Comparison of ENCODE assay signal across 26 mouse cellular contexts in genomic region chr6:6192413-6192812, GRCm38 (mm10). TPM values are rescaled to one million over a fixed set of nuclear protein-coding genes. Genes with fewer than 3 reads are reported as not detected.
A peak's percentile ranks its signal among the peaks of the same experiment; 100 is the strongest.
DNase-seq lines count a peak whose midpoint lies in the region; ATAC-seq lines count a peak whose summit lies in the region.
"Had no signal": no experiment of that assay in that cellular context is flagged by ENCODE, and none has a peak within 500 bp of the region (broad histone marks: within the 10 kb centered on the region; RNA-seq: fewer than 3 reads in every experiment).

No protein-coding gene starts in this region.

- no peak for DNase-seq in hindbrain, embryonic 11.5 days (ENCODE audit: low spot score)
- peak; percentile 20 for DNase-seq in testis, postnatal 14 days (ENCODE audit: low spot score)
- no peak for DNase-seq in testis, postnatal 10 days (ENCODE audit: low spot score)
- no peak for DNase-seq in lung, postnatal 10 days
- DNase-seq in right cerebral cortex, adult 2 months (ENCODE audit: low spot score in 2 of 2): no peak
- DNase-seq: adrenal gland, postnatal 25 days; gastrocnemius, postnatal 14 days; kidney, adult 8-10 months; kidney, postnatal 36 days; liver, postnatal 0 days; thymus, adult 18-20 months; thymus, postnatal 36 days had no signal

- 86% methylated on average over 7 of the region's 7 CpGs for WGBS in hindbrain, embryonic 16.5 days
- 83% methylated on average over 7 of the region's 7 CpGs for WGBS in hindbrain, embryonic 11.5 days
- WGBS in limb, embryonic 12.5 days: 75% methylated on average over 7 of the region's 7 CpGs

- ATAC-seq in hindbrain, embryonic 16.5 days: 0 out of 2 replicates have a peak, but pooled peaks have one; percentile 48
- ATAC-seq in hindbrain, embryonic 11.5 days (ENCODE audit: low FRiP score): no peak
- ATAC-seq in limb, embryonic 12.5 days (ENCODE audit: insufficient number of reproducible peaks, insufficient read depth, low FRiP score, low TSS enrichment, low read depth): no peak
- ATAC-seq: forebrain, embryonic 14.5 days; intestine, embryonic 16.5 days; liver, embryonic 12.5 days; liver, postnatal 0 days had no signal

- no peaks in the 10 kb centered on the region for H3K27me3 ChIP-seq in hindbrain, embryonic 16.5 days (replicated peaks; ENCODE audit: control insufficient read depth, insufficient read depth, low read length)
- H3K27me3 ChIP-seq in hindbrain, embryonic 11.5 days (ENCODE audit: control insufficient read depth, insufficient read depth, low read length): no peaks in the 10 kb centered on the region
- no peaks in the 10 kb centered on the region for H3K27me3 ChIP-seq in limb, embryonic 12.5 days
- H3K27me3 ChIP-seq: embryonic facial prominence, embryonic 15.5 days; heart, embryonic 15.5 days; hindbrain, embryonic 15.5 days; liver, embryonic 12.5 days; neural tube, embryonic 12.5 days; stomach, embryonic 15.5 days had no signal

- H3K9me3 ChIP-seq in hindbrain, embryonic 16.5 days (ENCODE audit: control insufficient read depth, low read length): no peaks in the 10 kb centered on the region
- H3K9me3 ChIP-seq in hindbrain, embryonic 11.5 days (ENCODE audit: control insufficient read depth, low read length): no peaks in the 10 kb centered on the region
- no peaks in the 10 kb centered on the region for H3K9me3 ChIP-seq in limb, embryonic 12.5 days
- H3K9me3 ChIP-seq: embryonic facial prominence, embryonic 10.5 days; embryonic facial prominence, embryonic 15.5 days; heart, embryonic 10.5 days; heart, embryonic 15.5 days; hindbrain, embryonic 15.5 days; liver, embryonic 12.5 days; neural tube, embryonic 12.5 days; stomach, embryonic 15.5 days had no signal

- H3K4me3 ChIP-seq in hindbrain, embryonic 16.5 days (ENCODE audit: low read length): no peak overlapping the region
- H3K4me3 ChIP-seq in hindbrain, embryonic 11.5 days (ENCODE audit: low read depth, low read length): no peak overlapping the region
- H3K4me3 ChIP-seq in limb, embryonic 12.5 days (replicated peaks): no peak overlapping the region
- H3K4me3 ChIP-seq: embryonic facial prominence, embryonic 10.5 days; embryonic facial prominence, embryonic 15.5 days; heart, embryonic 10.5 days; heart, embryonic 15.5 days; hindbrain, embryonic 15.5 days; liver, embryonic 12.5 days; myocyte; neural tube, embryonic 12.5 days; stomach, embryonic 15.5 days had no signal

- H3K4me2 ChIP-seq in hindbrain, embryonic 16.5 days (ENCODE audit: low read length): no peak overlapping the region
- no peak overlapping the region for H3K4me2 ChIP-seq in hindbrain, embryonic 11.5 days (replicated peaks; ENCODE audit: low read depth, low read length)
- no peak overlapping the region for H3K4me2 ChIP-seq in limb, embryonic 12.5 days
- H3K4me2 ChIP-seq: embryonic facial prominence, embryonic 15.5 days; heart, embryonic 15.5 days; hindbrain, embryonic 15.5 days; liver, embryonic 12.5 days; midbrain, embryonic 11.5 days; neural tube, embryonic 12.5 days; stomach, embryonic 15.5 days had no signal

- no peak overlapping the region for H3K27ac ChIP-seq in hindbrain, embryonic 16.5 days (ENCODE audit: low read depth, low read length)
- H3K27ac ChIP-seq in hindbrain, embryonic 11.5 days (ENCODE audit: low read depth, low read length): no peak overlapping the region
- H3K27ac ChIP-seq in limb, embryonic 12.5 days: peak overlapping the region; percentile 79
- H3K27ac ChIP-seq: embryonic facial prominence, embryonic 10.5 days; embryonic facial prominence, embryonic 15.5 days; heart, embryonic 10.5 days; heart, embryonic 15.5 days; hindbrain, embryonic 15.5 days; liver, embryonic 12.5 days; neural tube, embryonic 12.5 days; stomach, embryonic 15.5 days had no signal

- H3K9ac ChIP-seq in hindbrain, embryonic 16.5 days (ENCODE audit: low read depth, low read length): no peak overlapping the region
- no peak overlapping the region for H3K9ac ChIP-seq in hindbrain, embryonic 11.5 days (ENCODE audit: low read depth, low read length)
- no peak overlapping the region for H3K9ac ChIP-seq in limb, embryonic 12.5 days (replicated peaks)
- H3K9ac ChIP-seq: embryonic facial prominence, embryonic 15.5 days; heart, embryonic 15.5 days; hindbrain, embryonic 15.5 days; liver, embryonic 12.5 days; liver, postnatal 0 days; neural tube, embryonic 12.5 days; stomach, embryonic 15.5 days had no signal

- no peaks in the 10 kb centered on the region for H3K36me3 ChIP-seq in hindbrain, embryonic 16.5 days (ENCODE audit: control insufficient read depth, insufficient read depth, low read length)
- H3K36me3 ChIP-seq in hindbrain, embryonic 11.5 days (ENCODE audit: control insufficient read depth, insufficient read depth, low read length): no peaks in the 10 kb centered on the region
- no peaks in the 10 kb centered on the region for H3K36me3 ChIP-seq in limb, embryonic 12.5 days
- H3K36me3 ChIP-seq: embryonic facial prominence, embryonic 15.5 days; heart, embryonic 15.5 days; hindbrain, embryonic 15.5 days; neural tube, embryonic 12.5 days; stomach, embryonic 15.5 days had no signal

- no peaks in the 10 kb centered on the region for H3K4me1 ChIP-seq in hindbrain, embryonic 16.5 days (ENCODE audit: control insufficient read depth, insufficient read depth, low read depth, low read length)
- H3K4me1 ChIP-seq in hindbrain, embryonic 11.5 days (replicated peaks; ENCODE audit: control insufficient read depth, insufficient read depth, low read length): no peaks in the 10 kb centered on the region
- peaks cover 37% of the 10 kb centered on the region for H3K4me1 ChIP-seq in limb, embryonic 12.5 days (replicated peaks)
- H3K4me1 ChIP-seq: embryonic facial prominence, embryonic 15.5 days; hindbrain, embryonic 15.5 days; liver, embryonic 12.5 days had no signal

RNA-seq across cellular contexts. Expression of gene Slc25a13, which starts 24.6 kb away (rescaled TPM):
- polyA plus RNA-seq in hindbrain, embryonic 16.5 days (2015; fragmentation: Nextera tagmentation; extraction: Ambion mirVana): 6.3 and 6.5 TPM in 2 replicates
- 31.0 and 32.5 TPM in 2 replicates for polyA plus RNA-seq in hindbrain, embryonic 11.5 days (2014; fragmentation: Nextera tagmentation; extraction: Ambion mirVana)
- 38.1 and 42.3 TPM in 2 replicates for polyA plus RNA-seq in limb, embryonic 12.5 days (2016; fragmentation: Nextera tagmentation; extraction: Ambion mirVana)
